Mouse (Mus musculus) liver, embryonic 16.5 days (tissue): ENCODE measurements around the gene Lyar. TPM values are rescaled to one million over a fixed set of nuclear protein-coding genes. Genes with fewer than 3 reads are reported as not detected.

Experiments used
- ATAC-seq: fragments of 200-750 bp; cut with Nextera tagmentation; 2 replicates; pipeline ENCODE4 v1.8.0; 2017; ENCODE audit warnings: low read depth, mild to moderate bottlenecking, moderate number of reproducible peaks, moderate library complexity
- H3K27ac ChIP-seq: fragments of 300-500 bp; sonication (generic); 2 replicates; pipeline ENCODE4 v1.5.1; 2014; ENCODE audit warnings: mild to moderate bottlenecking, low read length
- H3K27me3 ChIP-seq: fragments of 300-500 bp; sonication (generic); 2 replicates; pipeline ENCODE4 v1.6.1; 2014; ENCODE audit warnings: low read depth, low read length, mixed read lengths; ENCODE audit not compliant: control insufficient read depth, insufficient read depth
- H3K36me3 ChIP-seq: fragments of 300-500 bp; sonication (generic); 2 replicates; pipeline ENCODE4 v1.6.1; 2014; ENCODE audit warnings: mild to moderate bottlenecking; ENCODE audit not compliant: control insufficient read depth, insufficient read depth
- H3K4me1 ChIP-seq: fragments of 300-500 bp; sonication (generic); 2 replicates; pipeline ENCODE4 v1.6.1; 2014; ENCODE audit warnings: low read depth, low read length, mixed read lengths; ENCODE audit not compliant: control insufficient read depth
- H3K4me2 ChIP-seq: fragments of 300-500 bp; sonication (generic); 2 replicates; pipeline ENCODE4 v1.6.1; 2014; ENCODE audit warnings: low read depth, low read length, mixed read lengths
- H3K4me3 ChIP-seq: fragments of 300-500 bp; sonication (generic); 2 replicates; pipeline ENCODE4 v1.5.1; 2014; ENCODE audit warnings: low read depth, mild to moderate bottlenecking, low read length
- H3K9ac ChIP-seq: fragments of 300-500 bp; sonication (generic); 2 replicates; pipeline ENCODE4 v1.6.1; 2014; ENCODE audit warnings: low read depth, low read length
- H3K9me3 ChIP-seq: fragments of 300-500 bp; sonication (generic); replicated peaks from 2 replicates; pipeline ENCODE4 v1.6.1; 2016; ENCODE audit warnings: low read length; ENCODE audit not compliant: control insufficient read depth
- WGBS: fragments of 180-500 bp; shearing (Covaris S2); extraction: QIAGEN DNeasy Blood & Tissue Kit; methylation state at CpG from one replicate; pipeline ENCODE4 v1.1.7; 2014; ENCODE audit not compliant: insufficient replicate concordance; 5-methylcytosine and 5-hydroxymethylcytosine counted together
- polyA plus RNA-seq: library from polyadenylated mRNA; unstranded; fragments of >200 nt; fragmentation: Nextera tagmentation; extraction: Ambion mirVana; gene quantifications from 2 replicates; pipeline ENCODE4 v1.2.1, GENCODE M21; 2015

The Lyar gene
- 35.2 and 39.8 TPM in 2 replicates for polyA plus RNA-seq

- H3K36me3 ChIP-seq: peaks cover 3% of the 10 kb centered on the region; the same call in 1 of the 2 replicates
- no peaks in the 10 kb centered on the region for H3K27me3 ChIP-seq
- H3K4me1 ChIP-seq: peaks cover 16% of the 10 kb centered on the region
- H3K4me2 ChIP-seq: peak within 1 kb of the TSS; percentile 93
- under 1% methylated on average over 53 of the region's 55 CpGs for WGBS
- H3K27ac ChIP-seq: peak within 1 kb of the TSS; percentile 43
- H3K9me3 ChIP-seq: no peaks in the 10 kb centered on the region
- ATAC-seq: peak; percentile 94
- H3K4me3 ChIP-seq: peak within 1 kb of the TSS; percentile 76
- H3K9ac ChIP-seq: peak within 1 kb of the TSS; percentile 83
These were observed at the start of gene Lyar, which contains the start of gene Zbtb49 for GRCm38 (mm10) chr5:38220328-38220912. Lyar (plus strand) TSS chr5:38220470. Zbtb49 (minus strand) TSS chr5:38220457.

GRCm38 (mm10) chr5:38173766-38174165, 46.5 kb upstream of the Lyar start:
- no peaks in the 10 kb centered on the region for H3K9me3 ChIP-seq
- ATAC-seq: no peak
- H3K9ac ChIP-seq: no peak overlapping the region
- H3K27me3 ChIP-seq: no peaks in the 10 kb centered on the region
- 33% methylated on average over 5 of the region's 5 CpGs for WGBS
- H3K4me1 ChIP-seq: no peaks in the 10 kb centered on the region
- H3K4me2 ChIP-seq: no peak overlapping the region
- no peaks in the 10 kb centered on the region for H3K36me3 ChIP-seq
- no peak overlapping the region for H3K4me3 ChIP-seq
- H3K27ac ChIP-seq: no peak overlapping the region

- H3K9me3 ChIP-seq: no peaks in the 10 kb centered on the region
- H3K4me3 ChIP-seq: no peak overlapping the region
- no peak for ATAC-seq
- WGBS: 68% methylated on average over 16 of the region's 16 CpGs
- H3K4me1 ChIP-seq: no peaks in the 10 kb centered on the region
- H3K4me2 ChIP-seq: no peak overlapping the region
- no peaks in the 10 kb centered on the region for H3K27me3 ChIP-seq
- H3K36me3 ChIP-seq: no peaks in the 10 kb centered on the region
- H3K9ac ChIP-seq: no peak overlapping the region
- no peak overlapping the region for H3K27ac ChIP-seq
These were observed 45.9 kb upstream of the Lyar start for GRCm38 (mm10) chr5:38174256-38174912.

GRCm38 (mm10) chr5:38184688-38185285, 35.5 kb upstream of the Lyar start:
- no peaks in the 10 kb centered on the region for H3K36me3 ChIP-seq
- H3K27me3 ChIP-seq: no peaks in the 10 kb centered on the region
- no peaks in the 10 kb centered on the region for H3K4me1 ChIP-seq
- H3K9ac ChIP-seq: no peak overlapping the region
- no peaks in the 10 kb centered on the region for H3K9me3 ChIP-seq
- H3K4me2 ChIP-seq: no peak overlapping the region
- 65% methylated on average over 6 of the region's 6 CpGs for WGBS
- H3K4me3 ChIP-seq: no peak overlapping the region
- ATAC-seq: no peak
- H3K27ac ChIP-seq: no peak overlapping the region

- H3K27ac ChIP-seq: no peak overlapping the region
- no peak overlapping the region for H3K9ac ChIP-seq
- H3K4me1 ChIP-seq: no peaks in the 10 kb centered on the region
- H3K27me3 ChIP-seq: no peaks in the 10 kb centered on the region
- H3K9me3 ChIP-seq: no peaks in the 10 kb centered on the region
- no peak overlapping the region for H3K4me2 ChIP-seq
- WGBS: 67% methylated on average over 2 of the region's 2 CpGs
- ATAC-seq: no peak
- H3K36me3 ChIP-seq: no peaks in the 10 kb centered on the region
- no peak overlapping the region for H3K4me3 ChIP-seq
These were observed 33.3 kb upstream of the Lyar start for GRCm38 (mm10) chr5:38187006-38187405.

- H3K9ac ChIP-seq: no peak overlapping the region
- H3K27ac ChIP-seq: no peak overlapping the region
- H3K9me3 ChIP-seq: no peaks in the 10 kb centered on the region
- 71% methylated on average over 3 of the region's 3 CpGs for WGBS
- no peak overlapping the region for H3K4me3 ChIP-seq
- no peaks in the 10 kb centered on the region for H3K4me1 ChIP-seq
- no peaks in the 10 kb centered on the region for H3K27me3 ChIP-seq
- no peak for ATAC-seq
- H3K36me3 ChIP-seq: no peaks in the 10 kb centered on the region
- H3K4me2 ChIP-seq: no peak overlapping the region
These were observed 29.4 kb upstream of the Lyar start for GRCm38 (mm10) chr5:38190907-38191306.

- Histone ChIP-seq H3K4me3 (no peak overlapping the region), H3K9ac (no peak overlapping the region), H3K27me3 (no peaks in the 10 kb centered on the region), H3K27ac (no peak overlapping the region), H3K9me3 (no peaks in the 10 kb centered on the region), H3K4me1 (no peaks in the 10 kb centered on the region), H3K36me3 (no peaks in the 10 kb centered on the region), H3K4me2 (no peak overlapping the region)
- no peak for ATAC-seq
- WGBS: 58% methylated on average over 2 of the region's 2 CpGs
These were observed 25.3 kb upstream of the Lyar start for GRCm38 (mm10) chr5:38194946-38195345.

- no peak for ATAC-seq
- Histone ChIP-seq H3K27ac (no peak overlapping the region), H3K4me3 (no peak overlapping the region), H3K9ac (no peak overlapping the region), H3K4me1 (no peaks in the 10 kb centered on the region), H3K9me3 (no peaks in the 10 kb centered on the region), H3K36me3 (no peaks in the 10 kb centered on the region), H3K4me2 (no peak overlapping the region), H3K27me3 (no peaks in the 10 kb centered on the region)
These were observed 24.3 kb upstream of the Lyar start for GRCm38 (mm10) chr5:38195941-38196340.

- 64% methylated on average over 5 of the region's 5 CpGs for WGBS
- Histone ChIP-seq H3K27me3 (no peaks in the 10 kb centered on the region), H3K9me3 (no peaks in the 10 kb centered on the region), H3K4me2 (no peak overlapping the region), H3K4me1 (no peaks in the 10 kb centered on the region), H3K27ac (no peak overlapping the region), H3K4me3 (no peak overlapping the region), H3K36me3 (no peaks in the 10 kb centered on the region; the same call in 1 of the 2 replicates), H3K9ac (no peak overlapping the region)
- ATAC-seq: no peak
These were observed 23.3 kb upstream of the Lyar start for GRCm38 (mm10) chr5:38196821-38197481.
